Mouse (Mus musculus): ENCODE results near the gene Acap2.

- TF ChIP-seq CTCF (IDR thresholded peaks at IDR 0.05; ENCODE audit: low read depth, low read length) (no peak), POLR2A (IDR thresholded peaks at IDR 0.05; ENCODE audit: extremely low read depth, insufficient read depth, low read length) (no peak)
Measured at GRCm38 (mm10) chr16:31099906-31100305, 101.1 kb downstream of the Acap2 start.

Data from liver, adult 2 months (tissue).